Mouse (Mus musculus) small intestine, adult 2 months (tissue): ENCODE data around the gene Phf20.

Experiments
- CTCF ChIP-seq: fragments of 200-500 bp; IDR thresholded peaks from 2 replicates; pipeline ENCODE4 v1.5.1; 2012; ENCODE audit warnings: low read depth, mild to moderate bottlenecking, control low read depth, inconsistent platforms, low read length, moderate library complexity, mixed read lengths; ENCODE audit not compliant: insufficient replicate concordance, insufficient read length; ENCODE audit errors: extremely low read depth
- POLR2A ChIP-seq: fragments of 200-500 bp; IDR thresholded peaks from 2 replicates; pipeline ENCODE4 v1.6.1; 2012; ENCODE audit warnings: low read depth, mild to moderate bottlenecking, control low read depth, inconsistent platforms, low read length, moderate library complexity

DNA sequence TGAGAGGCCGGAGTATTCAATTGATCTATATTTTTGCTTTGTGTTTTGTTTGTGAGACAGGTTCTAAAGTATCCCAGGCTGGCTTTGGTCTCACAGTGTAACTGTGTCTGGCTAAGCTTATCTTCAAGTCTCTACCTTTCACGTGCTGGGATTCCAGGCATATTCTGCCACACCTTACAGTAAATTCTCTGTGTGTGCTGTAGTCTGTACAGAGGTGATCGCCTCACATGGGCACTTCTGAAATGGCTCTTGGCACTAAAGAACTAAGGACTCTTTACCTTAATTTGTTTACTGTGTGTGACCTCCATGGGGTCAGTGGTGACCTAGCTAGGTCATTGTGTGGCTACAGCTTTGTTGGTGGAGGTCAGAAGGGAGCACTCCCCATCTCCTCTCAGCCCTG, 99.9 kb downstream of the Phf20 start:
- TF ChIP-seq CTCF (no peak), POLR2A (no peak)
